Mouse (Mus musculus): ENCODE measurements around the gene Clps. TPM values are rescaled to one million over a fixed set of nuclear protein-coding genes. Genes with fewer than 3 reads are reported as not detected.

Clps gene
- polyA plus RNA-seq, 1 experiment, result 5.4 TPM

DNA sequence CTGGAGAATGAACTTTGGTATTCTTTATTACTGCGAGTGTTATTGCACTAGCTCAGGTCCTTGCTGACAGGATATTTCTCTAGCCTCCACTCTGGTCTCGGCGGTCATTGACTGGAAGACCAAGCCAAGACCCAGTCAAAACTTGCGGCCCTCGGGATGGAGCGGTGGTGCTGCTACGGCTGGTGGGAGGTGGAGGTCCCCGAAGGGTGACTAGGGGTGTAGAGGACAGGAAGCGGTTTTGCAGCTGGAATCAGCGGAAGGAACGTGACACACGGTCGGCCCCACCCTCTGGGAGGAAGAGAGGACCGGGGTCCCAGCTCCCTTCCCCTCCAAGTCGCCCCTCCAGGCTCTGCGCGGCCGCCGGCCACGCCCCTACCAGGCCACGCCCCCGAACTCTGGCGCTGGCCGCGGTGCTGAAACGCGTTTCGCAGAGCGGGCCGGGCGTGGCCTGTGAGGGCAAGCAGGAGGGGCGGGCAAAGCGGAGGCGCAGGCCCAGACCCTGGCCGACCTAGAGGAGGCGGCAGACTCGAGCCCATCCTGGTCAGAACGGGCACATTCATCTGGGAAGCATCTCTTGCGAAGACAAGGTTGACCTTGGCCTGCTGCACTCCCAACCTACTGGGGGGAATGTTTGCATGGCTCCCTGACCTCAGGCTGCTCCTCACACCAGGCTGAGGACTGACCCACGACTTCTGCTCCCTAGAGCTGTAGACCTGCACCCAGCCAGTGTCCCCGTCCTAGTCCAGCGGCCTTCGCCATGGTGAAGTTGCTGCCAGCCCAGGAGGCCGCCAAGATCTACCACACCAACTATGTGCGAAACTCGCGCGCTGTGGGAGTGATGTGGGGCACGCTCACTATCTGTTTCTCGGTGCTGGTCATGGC, 14.9 kb upstream of the Clps start, which contains the start of gene Lhfpl5:
Lhfpl5 (plus strand) TSS at position 398 of the 882 bp plus-strand sequence.
- H3K27ac ChIP-seq (ENCODE audit: control insufficient read depth, insufficient read depth, low read length), result no peak within 1 kb of the TSS
- peak; percentile 58 for DNase-seq
- no peak within 1 kb of the TSS for H3K4me3 ChIP-seq (ENCODE audit: control insufficient read depth, insufficient read depth, low read length)
- no peaks in the 10 kb centered on the region for H3K27me3 ChIP-seq (ENCODE audit: control insufficient read depth, insufficient read depth, low read length)
- peaks cover 11% of the 10 kb centered on the region for H3K4me1 ChIP-seq (replicated peaks; ENCODE audit: control insufficient read depth, insufficient read depth, low read length)
- TF ChIP-seq CTCF (IDR thresholded peaks at IDR 0.05; ENCODE audit: borderline replicate concordance, control insufficient read depth, extremely low read depth, insufficient read depth, low read length, poor library complexity) (no peak), POLR2A (IDR thresholded peaks at IDR 0.05; ENCODE audit: control insufficient read depth, extremely low read depth, insufficient read depth, low read length, poor library complexity) (no peak)
- WGBS, result 17% methylated on average over 50 of the region's 50 CpGs
- no peaks in the 10 kb centered on the region for H3K36me3 ChIP-seq (ENCODE audit: control insufficient read depth, insufficient read depth, low read length)

DNA sequence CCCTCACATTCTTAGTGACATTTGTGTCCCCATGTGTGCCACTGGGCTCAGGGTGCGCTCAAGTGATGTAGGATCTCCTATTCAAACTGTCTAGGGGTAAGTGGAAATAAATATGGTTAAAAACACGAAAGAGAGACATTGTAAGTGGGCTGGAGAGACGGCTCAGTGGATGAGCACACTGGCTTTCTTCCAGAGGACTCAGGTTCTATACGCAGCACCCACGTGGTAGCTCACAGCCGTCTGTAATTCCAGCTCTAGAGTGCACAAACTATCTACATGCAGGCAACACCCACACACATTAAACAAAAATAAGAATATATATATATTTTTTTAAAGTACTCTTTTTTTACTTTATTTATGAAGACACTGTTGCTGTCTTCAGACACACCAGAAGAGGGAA, 12.4 kb upstream of the Clps start:
- Histone ChIP-seq H3K4me1 (replicated peaks; ENCODE audit: control insufficient read depth, insufficient read depth, low read length) (peaks cover 11% of the 10 kb centered on the region), H3K4me3 (ENCODE audit: control insufficient read depth, insufficient read depth, low read length) (no peak overlapping the region), H3K27ac (ENCODE audit: control insufficient read depth, insufficient read depth, low read length) (no peak overlapping the region), H3K27me3 (ENCODE audit: control insufficient read depth, insufficient read depth, low read length) (no peaks in the 10 kb centered on the region), H3K36me3 (ENCODE audit: control insufficient read depth, insufficient read depth, low read length) (no peaks in the 10 kb centered on the region)
- DNase-seq, result no peak
- TF ChIP-seq POLR2A (IDR thresholded peaks at IDR 0.05; ENCODE audit: control insufficient read depth, extremely low read depth, insufficient read depth, low read length, poor library complexity) (no peak), CTCF (IDR thresholded peaks at IDR 0.05; ENCODE audit: borderline replicate concordance, control insufficient read depth, extremely low read depth, insufficient read depth, low read length, poor library complexity) (no peak)
- WGBS, result 84% methylated on average over 6 of the region's 6 CpGs

DNA sequence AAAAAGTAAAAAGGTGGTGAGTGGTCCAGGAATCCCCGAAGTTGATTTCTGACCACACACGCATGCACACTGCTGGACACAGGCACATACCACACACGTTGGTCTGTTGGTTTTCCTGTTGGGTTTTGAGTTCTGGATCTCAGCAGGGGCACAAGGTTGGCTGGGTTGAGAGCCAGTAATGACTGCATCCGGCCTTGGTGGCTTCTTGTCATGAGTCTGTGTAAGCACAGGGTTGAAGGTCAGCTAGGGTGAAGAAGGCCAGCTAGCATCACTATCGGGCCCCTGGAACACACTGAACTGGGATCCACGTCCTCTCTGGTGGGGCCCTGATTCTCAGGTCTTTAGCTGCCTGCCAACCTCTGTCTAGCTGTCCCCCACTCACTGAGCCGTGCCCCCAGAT, 12.0 kb upstream of the Clps start:
- Histone ChIP-seq H3K27me3 (ENCODE audit: control insufficient read depth, insufficient read depth, low read length) (no peaks in the 10 kb centered on the region), H3K4me3 (ENCODE audit: control insufficient read depth, insufficient read depth, low read length) (no peak overlapping the region), H3K36me3 (ENCODE audit: control insufficient read depth, insufficient read depth, low read length) (no peaks in the 10 kb centered on the region), H3K4me1 (replicated peaks; ENCODE audit: control insufficient read depth, insufficient read depth, low read length) (peaks cover 11% of the 10 kb centered on the region), H3K27ac (ENCODE audit: control insufficient read depth, insufficient read depth, low read length) (no peak overlapping the region)
- DNase-seq, result no peak
- 74% methylated on average over 7 of the region's 7 CpGs for WGBS
- TF ChIP-seq CTCF (IDR thresholded peaks at IDR 0.05; ENCODE audit: borderline replicate concordance, control insufficient read depth, extremely low read depth, insufficient read depth, low read length, poor library complexity), result no peak

DNA sequence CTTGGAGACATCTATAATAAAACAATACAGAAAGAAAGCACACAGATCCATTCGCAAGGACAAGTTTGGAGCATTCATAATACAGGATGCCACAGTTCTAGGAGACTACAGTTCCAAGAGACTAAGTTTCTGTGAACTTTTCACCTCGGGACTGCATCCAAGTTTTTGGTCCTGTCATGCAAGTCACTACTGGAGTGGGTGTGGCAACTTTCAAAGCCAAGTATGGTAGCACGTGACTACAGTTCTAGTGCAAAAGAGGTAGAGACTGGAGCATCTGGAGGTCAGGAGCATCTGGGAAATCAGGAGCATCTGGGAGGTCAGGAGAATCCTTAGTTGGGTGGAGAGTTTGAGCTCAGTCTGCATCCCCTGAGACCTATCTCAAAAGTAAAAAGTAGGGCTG, 11.3 kb upstream of the Clps start:
- no peak for TF ChIP-seq CTCF (IDR thresholded peaks at IDR 0.05; ENCODE audit: borderline replicate concordance, control insufficient read depth, extremely low read depth, insufficient read depth, low read length, poor library complexity)
- no peak for TF ChIP-seq POLR2A (IDR thresholded peaks at IDR 0.05; ENCODE audit: control insufficient read depth, extremely low read depth, insufficient read depth, low read length, poor library complexity)
- H3K4me3 ChIP-seq (ENCODE audit: control insufficient read depth, insufficient read depth, low read length), result no peak overlapping the region
- H3K4me1 ChIP-seq (replicated peaks; ENCODE audit: control insufficient read depth, insufficient read depth, low read length), result peaks cover 11% of the 10 kb centered on the region
- no peaks in the 10 kb centered on the region for H3K36me3 ChIP-seq (ENCODE audit: control insufficient read depth, insufficient read depth, low read length)
- no peak overlapping the region for H3K27ac ChIP-seq (ENCODE audit: control insufficient read depth, insufficient read depth, low read length)
- H3K27me3 ChIP-seq (ENCODE audit: control insufficient read depth, insufficient read depth, low read length), result no peaks in the 10 kb centered on the region
- DNase-seq, result no peak
- WGBS, result 89% methylated on average over 3 of the region's 3 CpGs

DNA sequence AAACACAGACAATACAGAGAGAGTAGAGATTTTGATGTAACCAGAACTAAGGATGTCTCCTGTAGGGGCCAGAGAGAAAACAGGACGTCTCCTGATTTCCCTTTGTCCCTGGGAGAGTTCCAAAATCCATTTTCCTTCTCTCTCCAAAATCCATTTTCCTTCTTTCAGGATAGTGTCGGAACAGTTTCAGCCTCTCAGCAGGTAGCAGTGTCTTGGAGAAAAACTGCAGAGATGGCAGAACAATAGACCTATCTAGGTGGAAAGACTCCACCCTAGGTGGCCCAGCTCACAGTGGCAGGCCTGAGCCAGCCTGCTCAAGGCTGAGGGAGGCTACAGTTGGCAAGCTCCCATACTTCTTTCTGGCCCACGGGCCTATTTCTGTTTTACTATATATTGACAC, 7.0 kb upstream of the Clps start:
- no peak overlapping the region for H3K4me3 ChIP-seq (ENCODE audit: control insufficient read depth, insufficient read depth, low read length)
- TF ChIP-seq CTCF (IDR thresholded peaks at IDR 0.05; ENCODE audit: borderline replicate concordance, control insufficient read depth, extremely low read depth, insufficient read depth, low read length, poor library complexity), result no peak
- H3K4me1 ChIP-seq (replicated peaks; ENCODE audit: control insufficient read depth, insufficient read depth, low read length), result no peaks in the 10 kb centered on the region
- H3K27ac ChIP-seq (ENCODE audit: control insufficient read depth, insufficient read depth, low read length), result no peak overlapping the region
- DNase-seq, result no peak
- WGBS, result 74% methylated on average over 3 of the region's 3 CpGs
- no peaks in the 10 kb centered on the region for H3K27me3 ChIP-seq (ENCODE audit: control insufficient read depth, insufficient read depth, low read length)
- no peaks in the 10 kb centered on the region for H3K36me3 ChIP-seq (ENCODE audit: control insufficient read depth, insufficient read depth, low read length)

DNA sequence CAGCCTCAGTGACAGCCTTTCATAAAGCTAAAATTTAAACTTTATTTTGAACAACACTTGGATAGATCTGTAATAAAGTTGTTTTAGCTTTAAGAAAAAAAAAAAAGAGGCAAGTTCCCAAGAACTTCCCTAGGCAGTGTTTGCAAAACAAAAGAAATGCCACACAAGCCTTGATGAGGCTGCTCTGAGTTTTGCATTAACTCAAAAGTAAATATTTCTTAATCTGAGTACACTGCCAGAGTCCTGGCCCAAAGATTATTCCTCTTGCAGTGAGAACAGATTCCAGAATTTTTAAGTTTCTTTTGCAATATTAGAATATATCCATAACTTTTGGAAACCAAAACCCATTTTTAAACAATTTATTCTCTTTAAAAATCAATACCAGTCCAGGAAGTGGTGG, 4.6 kb upstream of the Clps start:
- no peak for TF ChIP-seq POLR2A (IDR thresholded peaks at IDR 0.05; ENCODE audit: control insufficient read depth, extremely low read depth, insufficient read depth, low read length, poor library complexity)
- TF ChIP-seq CTCF (IDR thresholded peaks at IDR 0.05; ENCODE audit: borderline replicate concordance, control insufficient read depth, extremely low read depth, insufficient read depth, low read length, poor library complexity), result no peak
- Histone ChIP-seq H3K4me1 (replicated peaks; ENCODE audit: control insufficient read depth, insufficient read depth, low read length) (no peaks in the 10 kb centered on the region), H3K36me3 (ENCODE audit: control insufficient read depth, insufficient read depth, low read length) (no peaks in the 10 kb centered on the region), H3K27ac (ENCODE audit: control insufficient read depth, insufficient read depth, low read length) (no peak overlapping the region), H3K4me3 (ENCODE audit: control insufficient read depth, insufficient read depth, low read length) (no peak overlapping the region), H3K27me3 (ENCODE audit: control insufficient read depth, insufficient read depth, low read length) (no peaks in the 10 kb centered on the region)
- DNase-seq, result no peak

DNA sequence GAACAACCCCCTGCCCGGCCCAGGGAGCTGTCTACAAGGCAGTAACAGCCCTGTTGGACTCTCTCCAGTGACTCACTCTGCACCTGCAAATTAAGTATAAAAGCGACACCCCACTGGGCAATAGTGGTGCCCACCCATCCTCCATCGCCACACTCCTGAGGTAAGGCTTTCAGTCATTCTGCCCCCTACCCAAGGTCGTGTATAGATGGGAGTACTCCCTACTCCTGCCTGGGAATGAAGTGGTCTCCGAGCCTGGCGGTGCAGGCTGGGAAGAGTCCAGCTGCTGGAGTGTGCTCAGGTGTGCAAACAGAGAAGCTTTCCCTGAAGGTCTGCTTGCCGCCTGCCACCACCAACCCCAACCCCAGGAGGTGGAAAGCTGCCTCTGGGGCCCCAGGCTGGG, 1.0 kb upstream of the Clps start:
- no peak overlapping the region for H3K27ac ChIP-seq (ENCODE audit: control insufficient read depth, insufficient read depth, low read length)
- peaks cover 10% of the 10 kb centered on the region for H3K4me1 ChIP-seq (replicated peaks; ENCODE audit: control insufficient read depth, insufficient read depth, low read length)
- 80% methylated on average over 7 of the region's 7 CpGs for WGBS
- H3K36me3 ChIP-seq (ENCODE audit: control insufficient read depth, insufficient read depth, low read length), result no peaks in the 10 kb centered on the region
- no peak for DNase-seq
- TF ChIP-seq POLR2A (IDR thresholded peaks at IDR 0.05; ENCODE audit: control insufficient read depth, extremely low read depth, insufficient read depth, low read length, poor library complexity) (no peak), CTCF (IDR thresholded peaks at IDR 0.05; ENCODE audit: borderline replicate concordance, control insufficient read depth, extremely low read depth, insufficient read depth, low read length, poor library complexity) (no peak)
- no peaks in the 10 kb centered on the region for H3K27me3 ChIP-seq (ENCODE audit: control insufficient read depth, insufficient read depth, low read length)
- H3K4me3 ChIP-seq (ENCODE audit: control insufficient read depth, insufficient read depth, low read length), result no peak overlapping the region

Data from thymus, adult 2 months (tissue).